Mouse (Mus musculus) kidney, adult 2 months (tissue): Measurements from ENCODE around the gene Pes1.

ENCODE experiments used
- CTCF ChIP-seq: fragments of 200-500 bp; conservative IDR thresholded peaks from 2 replicates; pipeline ENCODE4 v1.5.1; 2011; ENCODE audit warnings: low read depth, mild to moderate bottlenecking, control low read depth, low read length, moderate library complexity, mixed read lengths; ENCODE audit not compliant: insufficient read depth, insufficient read length
- POLR2A ChIP-seq: fragments of 200-500 bp; IDR thresholded peaks from one replicate; pipeline ENCODE4 v1.6.1; 2011; ENCODE audit warnings: low read depth, low read length, control low read depth

DNA sequence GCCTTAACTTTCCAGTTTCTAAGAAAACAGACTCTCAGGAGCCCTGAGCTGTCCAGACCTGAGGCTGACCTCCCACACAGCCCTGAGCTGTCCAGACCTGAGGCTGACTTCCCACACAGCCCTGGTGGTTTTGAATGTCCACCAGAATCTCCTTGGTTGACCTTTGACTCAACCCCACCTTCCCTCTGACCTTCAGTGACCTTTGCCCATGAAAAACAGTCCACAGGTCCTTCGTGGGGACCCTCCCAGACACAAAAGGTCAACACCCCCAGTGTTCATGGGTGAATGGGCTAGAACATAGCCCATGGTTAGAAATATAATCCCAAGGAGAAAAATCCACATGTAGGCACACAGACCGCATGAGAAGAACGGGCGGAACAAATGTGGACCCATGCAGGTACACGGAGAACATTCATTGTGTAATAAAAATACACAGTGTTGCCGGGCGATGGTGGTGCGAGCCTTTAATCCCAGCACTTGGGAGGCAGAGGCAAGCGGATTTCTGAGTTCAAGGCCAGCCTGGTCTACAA, 30.0 kb upstream of the Pes1 start:
- TF ChIP-seq CTCF, result no peak
- TF ChIP-seq POLR2A, result no peak
